Comparison of ENCODE assay signal across 8 mouse cellular contexts in genomic region chr11:115071631-115072294, GRCm38 (mm10). TPM values are rescaled to one million over a fixed set of nuclear protein-coding genes. Genes with fewer than 3 reads are reported as not detected.
DNase-seq lines count a peak whose midpoint lies in the region; ATAC-seq and TF ChIP-seq lines count a peak whose summit lies in the region.

No protein-coding gene starts in this region.

- peak; percentile 81 for DNase-seq in adrenal gland, postnatal 14 days
- peak; percentile 94 for DNase-seq in kidney, postnatal 0 days (ENCODE audit: low spot score)
- DNase-seq in lung, postnatal 4 days = peak; percentile 67 to 85
- no peak for DNase-seq in thymus, adult 2 months
- DNase-seq in right cerebral cortex, adult 18-20 months = no peak

- no peak for TF ChIP-seq POLR2A in thymus, adult 2 months (IDR thresholded peaks at IDR 0.05; ENCODE audit: control insufficient read depth, extremely low read depth, insufficient read depth, low read length, poor library complexity)

- TF ChIP-seq CTCF in kidney, postnatal 0 days (IDR thresholded peaks at IDR 0.05; ENCODE audit: low read depth) = peak; percentile 35
- no peak for TF ChIP-seq CTCF in thymus, adult 2 months (IDR thresholded peaks at IDR 0.05; ENCODE audit: borderline replicate concordance, control insufficient read depth, extremely low read depth, insufficient read depth, low read length, poor library complexity)

- WGBS in embryonic facial prominence, embryonic 13.5 days = 17% methylated on average over 14 of the region's 14 CpGs
- WGBS in heart, embryonic 15.5 days = 22% methylated on average over 14 of the region's 14 CpGs
- 5% methylated on average over 14 of the region's 14 CpGs for WGBS in kidney, postnatal 0 days
- 14% methylated on average over 14 of the region's 14 CpGs for WGBS in stomach, embryonic 16.5 days
- 10% methylated on average over 14 of the region's 14 CpGs for WGBS in thymus, adult 2 months

- no peak overlapping the region for H3K27ac ChIP-seq in embryonic facial prominence, embryonic 13.5 days
- H3K27ac ChIP-seq in heart, embryonic 15.5 days = no peak overlapping the region
- peak overlapping the region; percentile 62; the same call in 1 of the 2 replicates for H3K27ac ChIP-seq in kidney, postnatal 0 days
- H3K27ac ChIP-seq in stomach, embryonic 16.5 days (ENCODE audit: low read length) = peak overlapping the region; percentile 46
- H3K27ac ChIP-seq in thymus, adult 2 months (ENCODE audit: control insufficient read depth, insufficient read depth, low read length) = no peak overlapping the region

- H3K9ac ChIP-seq in embryonic facial prominence, embryonic 13.5 days = 0 out of 2 replicates have a peak overlapping the region, but pooled peaks have one; percentile 27
- no peak overlapping the region for H3K9ac ChIP-seq in heart, embryonic 15.5 days
- H3K9ac ChIP-seq in kidney, postnatal 0 days (ENCODE audit: low read depth, low read length) = no peak overlapping the region
- no peak overlapping the region for H3K9ac ChIP-seq in stomach, embryonic 16.5 days (ENCODE audit: low read length)

- no peak for ATAC-seq in embryonic facial prominence, embryonic 13.5 days (ENCODE audit: insufficient number of reproducible peaks, insufficient read depth, low FRiP score, low TSS enrichment, low read depth)
- ATAC-seq in heart, embryonic 15.5 days (replicated peaks; ENCODE audit: insufficient number of reproducible peaks, insufficient read depth, low FRiP score, low read depth) = no peak
- ATAC-seq in kidney, postnatal 0 days (replicated peaks; ENCODE audit: low FRiP score, low read depth) = peak; percentile 85
- ATAC-seq in stomach, embryonic 16.5 days (ENCODE audit: insufficient read depth, low FRiP score) = peak; percentile 29; the same call in 1 of the 2 replicates

- peaks cover 18% of the 10 kb centered on the region; the same call in 1 of the 2 replicates for H3K27me3 ChIP-seq in embryonic facial prominence, embryonic 13.5 days
- H3K27me3 ChIP-seq in heart, embryonic 15.5 days = no peaks in the 10 kb centered on the region; the same call in 1 of the 2 replicates
- H3K27me3 ChIP-seq in kidney, postnatal 0 days (ENCODE audit: insufficient read depth, low read length) = no peaks in the 10 kb centered on the region
- H3K27me3 ChIP-seq in stomach, embryonic 16.5 days (ENCODE audit: control insufficient read depth, insufficient read depth, low read length) = no peaks in the 10 kb centered on the region
- H3K27me3 ChIP-seq in thymus, adult 2 months (ENCODE audit: control insufficient read depth, insufficient read depth, low read length) = no peaks in the 10 kb centered on the region

- peaks cover 12% of the 10 kb centered on the region for H3K4me1 ChIP-seq in embryonic facial prominence, embryonic 13.5 days
- 0 out of 2 replicates have a peak, but pooled peaks cover 4% of the 10 kb centered on the region for H3K4me1 ChIP-seq in heart, embryonic 15.5 days (replicated peaks)
- no peaks in the 10 kb centered on the region for H3K4me1 ChIP-seq in kidney, postnatal 0 days (replicated peaks; ENCODE audit: insufficient read depth, low read length)
- 0 out of 2 replicates have a peak, but pooled peaks cover 4% of the 10 kb centered on the region for H3K4me1 ChIP-seq in stomach, embryonic 16.5 days (ENCODE audit: control insufficient read depth, insufficient read depth, low read length)
- H3K4me1 ChIP-seq in thymus, adult 2 months (replicated peaks; ENCODE audit: control insufficient read depth, insufficient read depth, low read length) = no peaks in the 10 kb centered on the region

- H3K4me2 ChIP-seq in embryonic facial prominence, embryonic 13.5 days = peak overlapping the region; percentile 40
- H3K4me2 ChIP-seq in heart, embryonic 15.5 days = peak overlapping the region; percentile 29
- peak overlapping the region; percentile 30; the same call in 1 of the 2 replicates for H3K4me2 ChIP-seq in kidney, postnatal 0 days (ENCODE audit: low read length)
- H3K4me2 ChIP-seq in stomach, embryonic 16.5 days (ENCODE audit: low read depth, low read length) = peak overlapping the region; percentile 33

- H3K9me3 ChIP-seq in embryonic facial prominence, embryonic 13.5 days = no peaks in the 10 kb centered on the region
- no peaks in the 10 kb centered on the region for H3K9me3 ChIP-seq in heart, embryonic 15.5 days (replicated peaks)
- no peaks in the 10 kb centered on the region for H3K9me3 ChIP-seq in kidney, postnatal 0 days (replicated peaks; ENCODE audit: low read length)
- H3K9me3 ChIP-seq in stomach, embryonic 16.5 days (replicated peaks; ENCODE audit: control insufficient read depth, low read length) = no peaks in the 10 kb centered on the region

- H3K4me3 ChIP-seq in embryonic facial prominence, embryonic 13.5 days = no peak overlapping the region
- no peak overlapping the region for H3K4me3 ChIP-seq in heart, embryonic 15.5 days
- 0 out of 2 replicates have a peak overlapping the region, but pooled peaks have one; percentile 6 for H3K4me3 ChIP-seq in kidney, postnatal 0 days (replicated peaks; ENCODE audit: low read depth, low read length)
- H3K4me3 ChIP-seq in stomach, embryonic 16.5 days (replicated peaks; ENCODE audit: low read length) = 0 out of 2 replicates have a peak overlapping the region, but pooled peaks have one; percentile 3
- no peak overlapping the region for H3K4me3 ChIP-seq in thymus, adult 2 months (ENCODE audit: control insufficient read depth, insufficient read depth, low read length)

- H3K36me3 ChIP-seq in embryonic facial prominence, embryonic 13.5 days = no peaks in the 10 kb centered on the region
- H3K36me3 ChIP-seq in heart, embryonic 15.5 days = no peaks in the 10 kb centered on the region
- H3K36me3 ChIP-seq in kidney, postnatal 0 days (ENCODE audit: insufficient read depth, low read length) = no peaks in the 10 kb centered on the region
- H3K36me3 ChIP-seq in stomach, embryonic 16.5 days (ENCODE audit: control insufficient read depth, insufficient read depth, low read length) = no peaks in the 10 kb centered on the region
- no peaks in the 10 kb centered on the region for H3K36me3 ChIP-seq in thymus, adult 2 months (ENCODE audit: control insufficient read depth, insufficient read depth, low read length)

RNA-seq across cellular contexts. Expression of gene Cd300e, which starts 9.8 kb away (rescaled TPM):
- 0.30 and 0.63 TPM in 2 replicates for total RNA-seq in adrenal gland, postnatal 14 days (2021)
- not detected in 2 replicates for polyA plus RNA-seq in embryonic facial prominence, embryonic 13.5 days (2015; fragmentation: Nextera tagmentation; extraction: Ambion mirVana)
- polyA plus RNA-seq in heart, embryonic 15.5 days (2015; fragmentation: Nextera tagmentation; extraction: Ambion mirVana) = not detected in 2 replicates
- not detected in 2 replicates for polyA plus RNA-seq in kidney, postnatal 0 days (2015; fragmentation: Nextera tagmentation; extraction: Ambion mirVana)
- 0.26 TPM in 1 of 2 replicates, not detected in the other for polyA plus RNA-seq in stomach, embryonic 16.5 days (2015; fragmentation: Nextera tagmentation; extraction: Ambion mirVana)
- 0.12 TPM in 1 of 2 replicates, not detected in the other for polyA plus RNA-seq in thymus, adult 2 months (2012; rRNA removed)

RNA-seq across cellular contexts. Expression of gene Rab37, which starts 19.5 kb away (rescaled TPM):
- 1.9 and 3.3 TPM in 2 replicates for total RNA-seq in adrenal gland, postnatal 14 days (2021)
- 0.89 and 0.98 TPM in 2 replicates for polyA plus RNA-seq in embryonic facial prominence, embryonic 13.5 days (2015; fragmentation: Nextera tagmentation; extraction: Ambion mirVana)
- 1.1 and 2.4 TPM in 2 replicates for polyA plus RNA-seq in heart, embryonic 15.5 days (2015; fragmentation: Nextera tagmentation; extraction: Ambion mirVana)
- 1.8 and 2.2 TPM in 2 replicates for polyA plus RNA-seq in kidney, postnatal 0 days (2015; fragmentation: Nextera tagmentation; extraction: Ambion mirVana)
- polyA plus RNA-seq in stomach, embryonic 16.5 days (2015; fragmentation: Nextera tagmentation; extraction: Ambion mirVana) = 2.2 and 2.3 TPM in 2 replicates
- 15.1 and 18.3 TPM in 2 replicates for polyA plus RNA-seq in thymus, adult 2 months (2012; rRNA removed)

RNA-seq across cellular contexts. Expression of gene Cd300ld3, which starts 23.6 kb away (rescaled TPM):
- total RNA-seq in adrenal gland, postnatal 14 days (2021) = 3.3 TPM in 1 of 2 replicates, not detected in the other
- not detected in 2 replicates for polyA plus RNA-seq in embryonic facial prominence, embryonic 13.5 days (2015; fragmentation: Nextera tagmentation; extraction: Ambion mirVana)
- not detected in 2 replicates for polyA plus RNA-seq in heart, embryonic 15.5 days (2015; fragmentation: Nextera tagmentation; extraction: Ambion mirVana)
- not detected in 2 replicates for polyA plus RNA-seq in kidney, postnatal 0 days (2015; fragmentation: Nextera tagmentation; extraction: Ambion mirVana)
- polyA plus RNA-seq in stomach, embryonic 16.5 days (2015; fragmentation: Nextera tagmentation; extraction: Ambion mirVana) = not detected in 2 replicates
- 41.5 and 45.3 TPM in 2 replicates for polyA plus RNA-seq in thymus, adult 2 months (2012; rRNA removed)

RNA-seq across cellular contexts. Expression of gene Cd300ld5, which starts 34.2 kb away (rescaled TPM):
- 4.0 and 5.3 TPM in 2 replicates for total RNA-seq in adrenal gland, postnatal 14 days (2021)
- polyA plus RNA-seq in embryonic facial prominence, embryonic 13.5 days (2015; fragmentation: Nextera tagmentation; extraction: Ambion mirVana) = not detected in 2 replicates
- polyA plus RNA-seq in heart, embryonic 15.5 days (2015; fragmentation: Nextera tagmentation; extraction: Ambion mirVana) = not detected in 2 replicates
- not detected in 2 replicates for polyA plus RNA-seq in kidney, postnatal 0 days (2015; fragmentation: Nextera tagmentation; extraction: Ambion mirVana)
- polyA plus RNA-seq in stomach, embryonic 16.5 days (2015; fragmentation: Nextera tagmentation; extraction: Ambion mirVana) = not detected in 2 replicates
- polyA plus RNA-seq in thymus, adult 2 months (2012; rRNA removed) = 6.0 and 9.4 TPM in 2 replicates

RNA-seq across cellular contexts. Expression of gene Cd300ld4, which starts 45.0 kb away (rescaled TPM):
- 0.79 TPM in 1 of 2 replicates, not detected in the other for total RNA-seq in adrenal gland, postnatal 14 days (2021)
- polyA plus RNA-seq in embryonic facial prominence, embryonic 13.5 days (2015; fragmentation: Nextera tagmentation; extraction: Ambion mirVana) = not detected in 2 replicates
- not detected in 2 replicates for polyA plus RNA-seq in heart, embryonic 15.5 days (2015; fragmentation: Nextera tagmentation; extraction: Ambion mirVana)
- not detected in 2 replicates for polyA plus RNA-seq in kidney, postnatal 0 days (2015; fragmentation: Nextera tagmentation; extraction: Ambion mirVana)
- not detected in 2 replicates for polyA plus RNA-seq in stomach, embryonic 16.5 days (2015; fragmentation: Nextera tagmentation; extraction: Ambion mirVana)
- 1.1 and 6.4 TPM in 2 replicates for polyA plus RNA-seq in thymus, adult 2 months (2012; rRNA removed)

Comparison
In these comparisons a context has a peak if more than half of its experiments do, and no peak if none do; other contexts are left out.
1. DNase-seq: peak in adrenal gland, postnatal 14 days (single experiment), kidney, postnatal 0 days (single experiment) and lung, postnatal 4 days (2 of 2); none in thymus, adult 2 months (single experiment) and right cerebral cortex, adult 18-20 months (single experiment).
2. ATAC-seq: peak in kidney, postnatal 0 days (single experiment) and stomach, embryonic 16.5 days (single experiment); none in embryonic facial prominence, embryonic 13.5 days (single experiment) and heart, embryonic 15.5 days (single experiment).
3. H3K27ac ChIP-seq: peak in kidney, postnatal 0 days (single experiment) and stomach, embryonic 16.5 days (single experiment); none in embryonic facial prominence, embryonic 13.5 days (single experiment), heart, embryonic 15.5 days (single experiment) and thymus, adult 2 months (single experiment).
4. H3K4me3 ChIP-seq: peak in kidney, postnatal 0 days (single experiment) and stomach, embryonic 16.5 days (single experiment); none in embryonic facial prominence, embryonic 13.5 days (single experiment), heart, embryonic 15.5 days (single experiment) and thymus, adult 2 months (single experiment).
5. RNA of gene Cd300ld3, which starts 23.6 kb away (polyA plus RNA-seq): 41.5 to 45.3 TPM in thymus, adult 2 months; not detected in kidney, postnatal 0 days, not detected in embryonic facial prominence, embryonic 13.5 days, not detected in heart, embryonic 15.5 days and not detected in stomach, embryonic 16.5 days; every median in the first group is over 10 times any median in the second.
6. Peak in every context shown above with its lines, with median percentiles within 50 percentile points of each other: H3K4me2 ChIP-seq.